Mouse (Mus musculus) midbrain, embryonic 15.5 days (tissue): ENCODE results near the gene Tex13a. TPM values are rescaled to one million over a fixed set of nuclear protein-coding genes. Genes with fewer than 3 reads are reported as not detected.

Source experiments
- ATAC-seq: fragments of 200-750 bp; cut with Nextera tagmentation; replicated peaks from 2 replicates; pipeline ENCODE4 v1.8.0; 2017; ENCODE audit warnings: moderate TSS enrichment
- H3K27ac ChIP-seq: fragments of 300-500 bp; sonication (generic); 2 replicates; pipeline ENCODE4 v1.5.1; 2015; ENCODE audit warnings: mild to moderate bottlenecking, inconsistent platforms
- H3K27me3 ChIP-seq: fragments of 300-500 bp; sonication (generic); replicated peaks from 2 replicates; pipeline ENCODE4 v1.6.1; 2015; ENCODE audit warnings: inconsistent platforms
- H3K36me3 ChIP-seq: fragments of 300-500 bp; sonication (generic); replicated peaks from 2 replicates; pipeline ENCODE4 v1.6.1; 2015; ENCODE audit warnings: inconsistent platforms
- H3K4me1 ChIP-seq: fragments of 300-500 bp; sonication (generic); 2 replicates; pipeline ENCODE4 v1.6.1; 2015; ENCODE audit warnings: inconsistent platforms
- H3K4me2 ChIP-seq: fragments of 300-500 bp; sonication (generic); 2 replicates; pipeline ENCODE4 v1.6.1; 2015; ENCODE audit warnings: inconsistent platforms, mild to moderate bottlenecking, moderate library complexity
- H3K4me3 ChIP-seq: fragments of 300-500 bp; sonication (generic); 2 replicates; pipeline ENCODE4 v1.5.1; 2015; ENCODE audit warnings: mild to moderate bottlenecking, inconsistent platforms
- H3K9ac ChIP-seq: fragments of 300-500 bp; sonication (generic); 2 replicates; pipeline ENCODE4 v1.6.1; 2015; ENCODE audit warnings: mild to moderate bottlenecking, inconsistent platforms
- H3K9me3 ChIP-seq: fragments of 300-500 bp; sonication (generic); 2 replicates; pipeline ENCODE4 v1.6.1; 2016; ENCODE audit warnings: inconsistent platforms
- WGBS: fragments of 180-500 bp; shearing (Covaris S2); methylation state at CpG from one replicate; pipeline ENCODE4 v1.1.7; 2015; ENCODE audit warnings: mixed read lengths; 5-methylcytosine and 5-hydroxymethylcytosine counted together
- polyA plus RNA-seq: library from polyadenylated mRNA; unstranded; fragments of >200 nt; fragmentation: Nextera tagmentation; extraction: Ambion mirVana; gene quantifications from 2 replicates; pipeline ENCODE4 v1.2.1, GENCODE M21; 2015

Tex13a gene
- not detected in 2 replicates for polyA plus RNA-seq

DNA sequence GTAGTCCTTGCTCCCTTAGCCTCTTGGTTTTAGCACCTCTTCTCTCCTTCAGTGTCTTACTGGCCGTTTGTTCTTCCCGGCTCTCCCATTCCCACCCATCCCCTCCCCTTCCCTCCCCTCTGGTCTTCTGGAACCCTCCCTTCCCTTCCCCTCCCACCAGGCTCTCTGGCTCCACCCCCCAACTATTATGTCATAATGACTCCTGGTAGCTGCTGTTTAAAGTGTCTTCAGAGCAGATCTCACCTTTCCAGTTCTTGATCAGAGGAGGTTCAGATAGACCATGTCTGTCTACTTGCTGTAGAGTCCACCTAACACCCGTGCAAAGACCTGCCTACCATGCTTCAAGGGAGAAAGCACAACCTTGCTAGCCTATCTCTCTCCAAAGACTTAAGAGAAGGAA is at the start of gene Tex13a:
Gene Tex13a (minus strand): TSS at position 101 of the 400 bp plus-strand sequence.
- Histone ChIP-seq H3K36me3 (no peaks in the 10 kb centered on the region), H3K27ac (no peak within 1 kb of the TSS), H3K27me3 (no peaks in the 10 kb centered on the region; the same call in 1 of the 2 replicates), H3K9ac (no peak within 1 kb of the TSS), H3K4me3 (no peak within 1 kb of the TSS), H3K4me1 (no peaks in the 10 kb centered on the region), H3K9me3 (no peaks in the 10 kb centered on the region), H3K4me2 (no peak within 1 kb of the TSS)
- ATAC-seq: no peak
- 86% methylated on average over 3 of the region's 3 CpGs for WGBS

DNA sequence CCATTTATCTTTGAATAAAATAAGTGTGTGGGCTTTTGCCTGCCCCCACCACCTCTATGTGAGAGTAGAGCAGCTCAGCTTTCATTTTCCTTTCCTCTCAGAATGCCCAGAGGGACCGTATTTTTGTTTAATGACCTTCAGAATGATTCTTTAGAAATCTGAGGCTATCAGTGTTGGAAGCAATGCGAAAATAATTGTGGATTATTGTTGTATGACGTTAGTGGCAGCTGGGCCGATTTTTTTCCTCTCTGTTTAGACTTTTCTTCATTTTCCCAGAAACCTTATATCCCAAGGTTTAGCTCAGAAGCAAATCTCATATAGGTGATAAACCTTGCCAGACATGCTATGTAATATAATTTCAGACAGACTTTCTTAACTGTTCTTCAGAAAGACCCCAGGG is 25.2 kb upstream of the Tex13a start:
- Histone ChIP-seq H3K9ac (no peak overlapping the region), H3K36me3 (no peaks in the 10 kb centered on the region), H3K4me3 (no peak overlapping the region), H3K27ac (no peak overlapping the region), H3K9me3 (no peaks in the 10 kb centered on the region), H3K4me2 (no peak overlapping the region), H3K27me3 (no peaks in the 10 kb centered on the region), H3K4me1 (no peaks in the 10 kb centered on the region)
- 68% methylated on average over 4 of the region's 4 CpGs for WGBS
- ATAC-seq: no peak

DNA sequence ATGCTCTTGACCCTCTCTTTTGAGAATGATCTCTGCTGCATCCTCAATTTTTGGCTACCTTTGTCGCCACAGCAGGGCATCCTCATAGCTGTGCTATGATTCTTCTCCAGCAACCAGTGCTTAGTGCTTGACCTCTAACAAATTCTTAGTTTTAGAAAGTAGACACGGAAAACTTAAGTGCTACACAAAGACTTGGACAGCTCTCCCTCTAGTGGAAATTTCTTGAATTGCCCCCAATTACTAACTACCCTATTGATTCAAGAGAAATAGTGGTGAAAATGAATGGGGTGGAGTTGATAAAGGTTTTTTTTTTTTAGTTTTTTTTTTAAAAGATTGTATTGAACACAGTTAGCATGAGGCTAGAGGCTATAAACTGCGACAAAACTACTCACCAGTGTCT is 39.2 kb downstream of the Tex13a start:
- WGBS: 17% methylated on average over 3 of the region's 3 CpGs
- H3K36me3 ChIP-seq: no peaks in the 10 kb centered on the region
- H3K9ac ChIP-seq: no peak overlapping the region
- H3K27ac ChIP-seq: no peak overlapping the region
- 0 out of 2 replicates have a peak, but pooled peaks have one; percentile 30 for ATAC-seq
- no peak overlapping the region for H3K4me2 ChIP-seq
- H3K9me3 ChIP-seq: no peaks in the 10 kb centered on the region
- H3K27me3 ChIP-seq: no peaks in the 10 kb centered on the region
- no peak overlapping the region for H3K4me3 ChIP-seq
- no peaks in the 10 kb centered on the region for H3K4me1 ChIP-seq
